Mouse (Mus musculus): ENCODE data around the gene 9430007A20Rik.
"Not testable (repeated sequence)": the region's sequence is repeated elsewhere in the genome, so short reads cannot be mapped to it uniquely, and the experiment has no call there.

Gene 9430007A20Rik

DNA sequence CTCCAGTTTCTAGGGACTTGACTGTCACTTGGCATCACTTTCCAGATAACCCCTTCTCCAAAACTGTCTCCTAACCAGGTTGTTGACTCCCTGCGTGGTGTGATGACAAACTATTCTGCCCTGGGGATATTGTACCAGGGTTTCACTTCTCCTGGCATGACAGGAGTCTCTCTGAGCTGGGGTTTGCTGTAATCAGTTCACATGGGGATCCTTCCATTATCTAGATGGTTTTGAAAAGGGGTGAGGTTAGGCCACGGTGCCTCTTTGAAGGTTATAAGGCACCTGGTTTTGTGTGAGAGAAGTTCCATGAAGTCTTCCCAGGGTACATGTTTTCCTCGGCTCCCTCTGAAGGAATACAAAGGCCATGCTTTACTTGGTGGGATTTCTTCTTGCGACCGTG, at the start of gene 9430007A20Rik:
Gene 9430007A20Rik, plus strand, starts transcription at position 301 of the 400 bp plus-strand sequence.
- no peak for DNase-seq (ENCODE audit: low read depth)

DNA sequence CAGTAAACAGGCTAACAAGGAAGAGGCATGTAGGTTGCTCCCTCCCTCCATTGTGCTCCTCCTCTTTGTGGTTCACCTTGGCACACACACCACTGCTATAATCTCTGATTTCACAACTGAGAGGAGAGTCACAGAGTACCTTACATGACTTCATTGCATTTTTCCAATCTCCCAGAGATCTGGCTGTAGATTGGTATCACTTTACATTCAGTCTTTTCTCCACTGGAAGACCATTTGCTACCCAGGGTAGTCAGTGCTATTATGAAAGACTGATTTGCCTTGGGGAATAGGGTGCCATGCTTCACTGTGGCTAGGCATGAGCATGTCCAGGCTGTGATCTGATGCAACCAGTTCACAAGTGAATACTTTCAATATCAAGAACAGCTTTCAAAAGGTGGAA, 26.3 kb upstream of the 9430007A20Rik start:
- no peak for DNase-seq (ENCODE audit: low read depth)

DNA sequence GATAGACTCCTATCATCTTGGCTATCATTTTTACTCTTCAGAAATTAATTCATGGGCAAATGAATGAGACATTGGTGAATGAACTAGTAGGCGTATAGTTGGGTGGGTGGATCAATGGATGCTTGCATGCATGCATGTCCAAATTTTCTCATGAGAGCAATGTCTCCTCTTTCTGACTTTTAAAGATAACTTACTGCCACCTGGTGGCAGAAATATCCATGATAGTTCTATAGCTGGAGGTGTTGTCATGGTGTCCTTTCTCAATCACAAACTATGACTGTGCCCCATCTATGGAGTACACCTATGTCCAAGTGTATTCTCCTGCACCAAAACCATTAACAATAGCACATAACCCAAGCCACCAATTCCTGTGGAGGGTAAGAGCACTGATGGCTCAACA, 13.1 kb upstream of the 9430007A20Rik start:
- DNase-seq (ENCODE audit: low read depth), result no peak

DNA sequence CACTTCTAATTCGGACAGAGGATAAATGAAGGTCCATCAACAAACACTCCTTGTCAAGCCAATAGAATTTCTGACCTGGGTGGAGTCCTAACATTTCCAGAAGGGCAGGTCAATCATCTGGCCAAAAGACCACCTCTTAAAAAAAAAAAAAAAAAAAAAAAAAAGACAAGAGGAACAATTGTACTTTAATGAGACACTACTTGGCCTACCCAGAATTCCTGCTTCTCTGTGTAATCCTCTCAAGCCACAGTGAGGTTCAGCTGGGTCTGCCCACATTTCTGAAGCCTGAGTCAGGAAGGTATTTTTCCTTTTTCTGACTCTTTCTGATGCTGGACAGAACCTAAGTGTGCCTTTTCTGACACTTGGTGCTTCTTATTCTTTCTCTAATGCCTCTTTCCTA, 25.1 kb downstream of the 9430007A20Rik start:
- no peak for DNase-seq (ENCODE audit: low read depth)

DNA sequence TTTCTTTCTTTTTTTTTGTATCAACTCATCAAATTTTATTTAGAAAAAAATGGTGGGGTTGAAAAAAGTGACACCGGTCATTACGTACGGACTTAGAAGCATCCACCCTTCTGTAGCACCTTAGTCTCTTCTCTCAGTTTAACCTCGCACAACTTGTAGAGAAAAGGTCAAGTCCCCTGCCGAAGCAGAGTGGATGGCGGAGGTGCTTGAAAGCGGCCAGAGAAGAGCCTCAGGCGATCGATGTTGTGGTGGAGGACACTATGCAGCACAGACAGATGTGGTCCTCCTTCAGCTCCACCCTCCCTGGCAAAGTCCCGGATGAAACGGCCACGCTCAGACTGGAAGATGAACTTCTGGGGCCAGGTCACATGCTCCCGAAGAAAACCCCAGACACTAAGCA, 25.7 kb downstream of the 9430007A20Rik start:
- not testable (repeated sequence) for DNase-seq (ENCODE audit: low read depth)

DNA sequence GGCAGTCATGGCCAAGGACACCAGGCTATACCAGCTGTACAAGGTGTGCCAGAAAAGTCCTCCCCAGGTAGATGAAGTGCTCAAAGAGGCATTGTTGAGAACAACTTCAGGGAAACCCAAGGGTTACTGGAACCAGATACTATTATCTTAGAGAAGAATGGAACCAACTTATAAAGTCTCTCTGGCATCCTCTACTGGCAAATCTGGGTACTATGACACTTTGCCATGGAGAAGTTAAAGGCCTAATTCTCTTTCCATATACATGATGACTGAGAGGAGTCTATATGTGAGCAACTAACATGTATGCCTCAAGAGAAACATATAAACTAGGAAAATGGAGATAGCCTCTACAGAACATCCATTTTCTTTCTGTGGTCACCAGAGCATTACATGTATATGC, 31.5 kb downstream of the 9430007A20Rik start:
- no peak for DNase-seq (ENCODE audit: low read depth)

DNA sequence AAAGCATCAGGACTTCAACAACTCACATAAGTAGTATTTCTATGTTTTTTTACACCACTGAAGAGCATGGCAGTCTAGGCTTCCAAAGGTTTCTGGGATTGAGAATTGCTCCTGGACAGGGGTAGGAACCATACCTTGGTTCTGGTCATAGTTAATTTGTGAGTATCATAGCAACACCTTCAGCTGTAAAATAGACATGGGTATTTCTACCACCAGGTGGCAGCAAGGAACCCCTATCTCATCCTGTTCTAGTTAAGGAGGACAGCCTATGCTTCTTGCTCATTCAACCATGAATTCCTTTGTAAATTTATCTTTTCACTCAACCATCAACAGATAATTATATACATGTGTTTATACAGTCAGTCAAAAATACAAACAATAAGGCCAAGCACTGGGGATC, 40.2 kb downstream of the 9430007A20Rik start:
- no peak for DNase-seq (ENCODE audit: low read depth)

DNA sequence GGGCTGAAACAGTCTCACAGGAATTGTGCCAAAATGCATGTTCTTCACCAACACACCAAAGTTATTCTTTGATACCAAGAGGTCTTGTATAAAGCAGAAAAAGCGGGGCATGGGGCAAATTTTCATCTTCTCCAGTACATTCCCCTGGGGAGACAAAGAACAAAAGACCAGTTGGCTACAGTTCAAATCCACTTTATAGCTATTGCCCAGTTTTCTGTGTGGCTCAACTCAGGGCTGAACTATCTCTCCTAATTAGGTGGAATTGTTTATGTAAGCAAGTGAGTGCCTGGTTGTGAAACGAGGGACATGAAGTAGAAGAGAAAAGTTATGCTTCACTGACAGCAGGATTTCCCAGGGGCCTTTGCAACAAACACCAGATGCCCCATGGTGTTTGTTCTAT, 41.6 kb downstream of the 9430007A20Rik start:
- DNase-seq (ENCODE audit: low read depth), result no peak

DNA sequence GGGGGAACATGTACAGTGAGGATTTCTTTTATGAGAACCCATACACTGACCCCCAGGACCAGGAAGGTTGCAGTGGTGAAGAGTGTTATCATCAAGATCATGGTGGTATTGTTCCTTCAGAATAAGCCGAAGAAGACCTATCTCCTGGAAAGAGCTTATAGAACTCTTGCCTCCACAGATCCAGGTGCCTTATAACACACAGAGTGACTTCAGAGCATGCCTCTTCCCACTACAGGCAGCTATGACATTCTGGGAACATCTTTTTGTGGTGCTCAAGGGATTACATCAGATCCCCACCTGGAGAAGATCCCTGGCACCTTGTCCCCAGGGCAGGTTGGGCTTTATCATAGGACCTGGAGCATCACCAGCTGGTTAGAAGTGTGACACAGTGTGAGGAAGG, 45.4 kb downstream of the 9430007A20Rik start, which contains the start of gene Gm13124:
Gene Gm13124, minus strand, starts transcription at position 101 of the 400 bp plus-strand sequence.
- no peak for DNase-seq (ENCODE audit: low read depth)

DNA sequence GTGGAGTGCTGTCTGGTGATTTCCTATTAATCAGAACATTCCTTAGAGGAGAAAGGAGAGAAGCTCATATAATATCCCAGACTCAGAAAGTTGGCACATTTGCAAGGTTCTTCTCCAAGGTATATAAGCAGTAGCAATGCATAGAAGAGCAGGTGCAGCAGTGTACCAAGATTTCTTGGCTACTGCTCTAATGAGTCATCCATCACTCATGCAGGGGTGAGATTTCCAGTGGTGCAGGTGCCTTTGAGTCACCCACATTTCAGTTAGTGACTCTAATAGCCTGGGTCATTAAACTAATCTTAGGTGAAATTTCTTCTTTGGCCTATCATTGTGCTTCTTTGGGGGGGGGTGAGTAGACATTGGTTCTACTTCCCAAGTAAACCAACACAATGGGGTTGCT, 48.1 kb downstream of the 9430007A20Rik start:
- DNase-seq (ENCODE audit: low read depth), result no peak
